ENCODE assay signal across 10 mouse cellular contexts in genomic region chr19:9989171-9989883, GRCm38 (mm10). TPM values are rescaled to one million over a fixed set of nuclear protein-coding genes. Genes with fewer than 3 reads are reported as not detected.
A peak's percentile ranks its signal among the peaks of the same experiment; 100 is the strongest.
DNase-seq lines count a peak whose midpoint lies in the region; ATAC-seq and TF ChIP-seq lines count a peak whose summit lies in the region.
"Had no signal": no experiment of that assay in that cellular context is flagged by ENCODE, and none has a peak within 500 bp of the region (broad histone marks: within the 10 kb centered on the region; RNA-seq: fewer than 3 reads in every experiment).

No protein-coding gene starts in this region.

- H3K36me3 ChIP-seq in thymus, adult 2 months (ENCODE audit: control insufficient read depth, insufficient read depth, low read length), result peaks cover 18% of the 10 kb centered on the region
- peaks cover 18% of the 10 kb centered on the region for H3K36me3 ChIP-seq in liver, embryonic 11.5 days (ENCODE audit: control insufficient read depth, insufficient read depth, low read length)
- H3K36me3 ChIP-seq in midbrain, embryonic 16.5 days (ENCODE audit: control insufficient read depth, insufficient read depth, low read length), result peaks cover 11% of the 10 kb centered on the region

- peak overlapping the region; percentile 31; the same call in 1 of the 2 replicates for H3K27ac ChIP-seq in gastrocnemius, adult 2 months
- no peak overlapping the region for H3K27ac ChIP-seq in thymus, adult 2 months (ENCODE audit: control insufficient read depth, insufficient read depth, low read length)
- peak overlapping the region; percentile 60 for H3K27ac ChIP-seq in liver, embryonic 11.5 days (ENCODE audit: low read depth, low read length)
- H3K27ac ChIP-seq in midbrain, embryonic 16.5 days (ENCODE audit: low read length), result no peak overlapping the region
- H3K27ac ChIP-seq: neural tube, embryonic 12.5 days had no signal

- 61% methylated on average over 17 of the region's 17 CpGs for WGBS in thymus, adult 2 months
- WGBS in liver, embryonic 11.5 days, result 57% methylated on average over 17 of the region's 17 CpGs
- 68% methylated on average over 17 of the region's 17 CpGs for WGBS in midbrain, embryonic 16.5 days

- TF ChIP-seq CTCF in gastrocnemius, adult 2 months (IDR thresholded peaks at IDR 0.05), result peak; percentile 80
- TF ChIP-seq CTCF in thymus, adult 2 months (IDR thresholded peaks at IDR 0.05; ENCODE audit: borderline replicate concordance, control insufficient read depth, extremely low read depth, insufficient read depth, low read length, poor library complexity), result peak; percentile 16; the same call in 1 of the 2 replicates

- H3K9ac ChIP-seq in liver, embryonic 11.5 days (ENCODE audit: low read depth, low read length), result peak overlapping the region; percentile 39
- no peak overlapping the region for H3K9ac ChIP-seq in midbrain, embryonic 16.5 days (ENCODE audit: low read depth, low read length)
- H3K9ac ChIP-seq: neural tube, embryonic 12.5 days had no signal

- ATAC-seq in liver, embryonic 11.5 days (replicated peaks; ENCODE audit: low FRiP score), result no peak; the same call in 1 of the 2 replicates
- no peak; the same call in none of the 2 replicates for ATAC-seq in megakaryocyte-erythroid progenitor cell, adult 5-6 weeks (replicated peaks; ENCODE audit: low FRiP score, low TSS enrichment, poor library complexity, severe bottlenecking)
- no peak for ATAC-seq in midbrain, embryonic 16.5 days

- H3K4me1 ChIP-seq in thymus, adult 2 months (replicated peaks; ENCODE audit: control insufficient read depth, insufficient read depth, low read length), result peaks cover 15% of the 10 kb centered on the region
- peaks cover 54% of the 10 kb centered on the region for H3K4me1 ChIP-seq in liver, embryonic 11.5 days (replicated peaks; ENCODE audit: control insufficient read depth, insufficient read depth, low read length)
- H3K4me1 ChIP-seq in midbrain, embryonic 16.5 days (ENCODE audit: control insufficient read depth, insufficient read depth, low read length), result no peaks in the 10 kb centered on the region; the same call in 1 of the 2 replicates

- DNase-seq in gastrocnemius, adult 2 months, result peak; percentile 47
- DNase-seq in gastrocnemius, postnatal 36 days, result no peak
- DNase-seq in thymus, adult 2 months, result peak; percentile 52
- no peak for DNase-seq in thymus, adult 18-20 months
- no peak for DNase-seq in liver, embryonic 11.5 days (ENCODE audit: low spot score)
- DNase-seq in left cerebral cortex, postnatal 36 days (ENCODE audit: low spot score in 2 of 2), result no peak

- TF ChIP-seq POLR2A in thymus, adult 2 months (IDR thresholded peaks at IDR 0.05; ENCODE audit: control insufficient read depth, extremely low read depth, insufficient read depth, low read length, poor library complexity), result no peak

- no peaks in the 10 kb centered on the region for H3K27me3 ChIP-seq in thymus, adult 2 months (ENCODE audit: control insufficient read depth, insufficient read depth, low read length)
- no peaks in the 10 kb centered on the region for H3K27me3 ChIP-seq in liver, embryonic 11.5 days (replicated peaks; ENCODE audit: control insufficient read depth, insufficient read depth, low read length)
- no peaks in the 10 kb centered on the region for H3K27me3 ChIP-seq in midbrain, embryonic 16.5 days (ENCODE audit: control insufficient read depth, insufficient read depth, low read depth, low read length)

- H3K4me2 ChIP-seq in liver, embryonic 11.5 days, result peak overlapping the region; percentile 44
- no peak overlapping the region for H3K4me2 ChIP-seq in midbrain, embryonic 16.5 days (ENCODE audit: low read length)
- H3K4me2 ChIP-seq: neural tube, embryonic 12.5 days had no signal

- H3K4me3 ChIP-seq in gastrocnemius, adult 2 months, result no peak overlapping the region
- no peak overlapping the region for H3K4me3 ChIP-seq in thymus, adult 2 months (ENCODE audit: control insufficient read depth, insufficient read depth, low read length)
- H3K4me3 ChIP-seq in liver, embryonic 11.5 days (ENCODE audit: low read depth, low read length), result no peak overlapping the region
- no peak overlapping the region for H3K4me3 ChIP-seq in midbrain, embryonic 16.5 days (ENCODE audit: low read depth, low read length)
- H3K4me3 ChIP-seq: neural tube, embryonic 12.5 days had no signal

- H3K9me3 ChIP-seq in liver, embryonic 11.5 days (ENCODE audit: control insufficient read depth, low read length), result no peaks in the 10 kb centered on the region
- no peaks in the 10 kb centered on the region for H3K9me3 ChIP-seq in midbrain, embryonic 16.5 days (replicated peaks; ENCODE audit: control insufficient read depth, low read length, poor library complexity, severe bottlenecking)
- H3K9me3 ChIP-seq: neural tube, embryonic 12.5 days had no signal

- intact Hi-C loops in gastrocnemius, adult 2 months (cut with DNase I), result no loop called here
- intact Hi-C loops in gastrocnemius, postnatal 36 days (cut with DNase I), result no loop called here
- intact Hi-C loops in left cerebral cortex, postnatal 36 days (cut with DNase I), result loop anchor here (1.0 kb wide), 1 partner anchor 73 kb away; no protein-coding TSS in a partner anchor

RNA-seq across cellular contexts. Expression of gene Fth1, which starts 8.9 kb away (rescaled TPM):
- 1,000 to 10,000 TPM; 2,168 to 2,432 TPM for total RNA-seq in gastrocnemius, adult 2 months (2021)
- total RNA-seq in gastrocnemius, postnatal 36 days (2021), result 1,000 to 10,000 TPM; 1,946 to 2,068 TPM
- 2,238 and 2,885 TPM in 2 replicates for polyA plus RNA-seq in thymus, adult 2 months (2012; rRNA removed)
- polyA plus RNA-seq in liver, embryonic 11.5 days (2014; fragmentation: Nextera tagmentation; extraction: Ambion mirVana), result 3,796 and 3,887 TPM in 2 replicates
- total RNA-seq in megakaryocyte-erythroid progenitor cell, adult 5-6 weeks (2014; fragmentation: Nextera tagmentation), result 1,910 and 1,948 TPM in 2 replicates
- total RNA-seq in megakaryocyte-erythroid progenitor cell, adult 5-6 weeks (2017), result 775 and 886 TPM in 2 replicates
- polyA plus RNA-seq in midbrain, embryonic 16.5 days (2015; fragmentation: Nextera tagmentation; extraction: Ambion mirVana), result 1,587 and 1,694 TPM in 2 replicates
- 1,000 to 10,000 TPM; 2,116 to 2,547 TPM for total RNA-seq in left cerebral cortex, postnatal 36 days (2021)

RNA-seq across cellular contexts. Expression of gene Best1, which starts 12.1 kb away (rescaled TPM):
- under 1 TPM; 0.28 to 0.46 TPM for total RNA-seq in gastrocnemius, adult 2 months (2021)
- under 1 TPM in 1 of 2 experiments, not detected in 1; 0.15 TPM for total RNA-seq in gastrocnemius, postnatal 36 days (2021)
- polyA plus RNA-seq in thymus, adult 2 months (2012; rRNA removed), result 0.31 and 0.33 TPM in 2 replicates
- polyA plus RNA-seq in liver, embryonic 11.5 days (2014; fragmentation: Nextera tagmentation; extraction: Ambion mirVana), result 0.31 and 0.59 TPM in 2 replicates
- not detected in 2 replicates for total RNA-seq in megakaryocyte-erythroid progenitor cell, adult 5-6 weeks (2014; fragmentation: Nextera tagmentation)
- total RNA-seq in megakaryocyte-erythroid progenitor cell, adult 5-6 weeks (2017), result not detected in 2 replicates
- 2.9 TPM in 2 replicates for polyA plus RNA-seq in midbrain, embryonic 16.5 days (2015; fragmentation: Nextera tagmentation; extraction: Ambion mirVana)
- 1 to 10 TPM; 1.0 to 1.2 TPM for total RNA-seq in left cerebral cortex, postnatal 36 days (2021)
- total RNA-seq: hematopoietic stem cell, adult 5-6 weeks had no signal

RNA-seq across cellular contexts. Expression of gene Rab3il1, which starts 12.1 kb away (rescaled TPM):
- 1 to 10 TPM; 4.0 to 4.7 TPM for total RNA-seq in gastrocnemius, adult 2 months (2021)
- 1 to 10 TPM; 4.5 to 4.6 TPM for total RNA-seq in gastrocnemius, postnatal 36 days (2021)
- polyA plus RNA-seq in thymus, adult 2 months (2012; rRNA removed), result 12.8 and 15.7 TPM in 2 replicates
- 133 and 137 TPM in 2 replicates for polyA plus RNA-seq in liver, embryonic 11.5 days (2014; fragmentation: Nextera tagmentation; extraction: Ambion mirVana)
- 16.1 and 23.6 TPM in 2 replicates for total RNA-seq in megakaryocyte-erythroid progenitor cell, adult 5-6 weeks (2014; fragmentation: Nextera tagmentation)
- total RNA-seq in megakaryocyte-erythroid progenitor cell, adult 5-6 weeks (2017), result 6.0 and 20.1 TPM in 2 replicates
- 21.4 and 21.8 TPM in 2 replicates for polyA plus RNA-seq in midbrain, embryonic 16.5 days (2015; fragmentation: Nextera tagmentation; extraction: Ambion mirVana)
- total RNA-seq in left cerebral cortex, postnatal 36 days (2021), result 1 to 10 TPM; 8.5 to 9.9 TPM

RNA-seq across cellular contexts. Expression of gene Fads3, which starts 52.0 kb away (rescaled TPM):
- total RNA-seq in gastrocnemius, adult 2 months (2021), result 1 to 10 TPM; 2.2 to 2.3 TPM
- 1 to 10 TPM; 2.4 to 2.9 TPM for total RNA-seq in gastrocnemius, postnatal 36 days (2021)
- polyA plus RNA-seq in thymus, adult 2 months (2012; rRNA removed), result 13.6 and 19.9 TPM in 2 replicates
- 7.2 and 7.3 TPM in 2 replicates for polyA plus RNA-seq in liver, embryonic 11.5 days (2014; fragmentation: Nextera tagmentation; extraction: Ambion mirVana)
- 22.8 and 23.9 TPM in 2 replicates for total RNA-seq in megakaryocyte-erythroid progenitor cell, adult 5-6 weeks (2014; fragmentation: Nextera tagmentation)
- 15.9 and 18.7 TPM in 2 replicates for total RNA-seq in megakaryocyte-erythroid progenitor cell, adult 5-6 weeks (2017)
- 31.6 and 38.2 TPM in 2 replicates for polyA plus RNA-seq in midbrain, embryonic 16.5 days (2015; fragmentation: Nextera tagmentation; extraction: Ambion mirVana)
- total RNA-seq in left cerebral cortex, postnatal 36 days (2021), result 10 to 100 TPM; 26.1 to 29.6 TPM

Comparison
In these comparisons a context has a peak if more than half of its experiments do, and no peak if none do; other contexts are left out.
1. DNase-seq: peak in gastrocnemius, adult 2 months (single experiment) and thymus, adult 2 months (single experiment); none in gastrocnemius, postnatal 36 days (0 of 2), thymus, adult 18-20 months (0 of 2), liver, embryonic 11.5 days (single experiment) and left cerebral cortex, postnatal 36 days (0 of 2).
2. H3K27ac ChIP-seq: peak in gastrocnemius, adult 2 months (single experiment) and liver, embryonic 11.5 days (single experiment); none in thymus, adult 2 months (single experiment) and midbrain, embryonic 16.5 days (single experiment).